Mouse (Mus musculus): ENCODE results near the gene Mgam.
"Not testable (repeated sequence)": the region's sequence is repeated elsewhere in the genome, so short reads cannot be mapped to it uniquely, and the experiment has no call there.

The Mgam gene

GRCm38 (mm10) chr6:40628406-40629000 is at the start of gene Mgam:
Gene Mgam (plus strand): TSS chr6:40628831.
- DNase-seq (ENCODE audit: low read depth): peak; percentile 59

DNA sequence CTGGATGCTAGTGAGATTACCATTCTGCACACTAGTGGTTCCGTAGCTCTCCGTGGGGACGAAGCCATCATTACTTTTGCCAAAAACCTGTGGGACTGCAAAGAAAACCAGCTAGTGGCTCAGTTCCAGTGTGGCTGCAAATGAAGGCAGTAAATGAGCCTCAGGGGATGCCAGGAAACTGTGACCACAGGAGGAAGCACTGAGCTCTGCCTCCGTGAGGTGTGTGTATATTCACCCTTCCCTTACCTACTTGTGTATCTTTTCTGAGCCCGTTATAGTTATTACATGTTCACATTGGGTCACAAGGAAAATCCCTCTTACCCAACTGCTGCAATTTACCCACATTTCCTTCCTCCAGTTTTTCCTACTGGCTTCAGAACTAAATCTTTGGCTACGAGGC is 44.3 kb upstream of the Mgam start:
- DNase-seq (ENCODE audit: low read depth): peak; percentile 49

DNA sequence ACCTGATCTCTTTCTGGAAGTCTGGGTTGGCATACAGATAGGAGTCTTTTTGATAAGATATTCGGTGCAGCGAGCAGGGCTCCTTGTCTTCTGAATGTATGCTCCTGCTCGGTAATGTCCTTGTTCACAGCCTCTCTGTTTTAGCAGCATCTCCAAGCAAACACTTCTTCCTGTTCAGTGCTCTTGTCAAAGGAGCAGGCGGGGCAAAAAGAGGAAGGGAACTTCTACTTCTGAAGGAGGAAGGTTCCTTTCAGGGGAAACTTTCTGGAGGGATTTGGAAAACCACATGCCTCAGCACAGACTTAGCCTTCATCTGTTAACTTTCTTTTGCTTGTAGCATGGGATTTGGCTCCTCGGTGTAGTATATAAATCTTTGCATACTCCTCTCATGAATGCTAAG is 43.0 kb upstream of the Mgam start, which contains the start of gene Clec5a:
Gene Clec5a (minus strand): TSS at position 177 of the 400 bp plus-strand sequence.
- peak; percentile 34 for DNase-seq (ENCODE audit: low read depth)

GRCm38 (mm10) chr6:40588346-40588745 is 40.3 kb upstream of the Mgam start:
- DNase-seq (ENCODE audit: low read depth): peak; percentile 86

DNA sequence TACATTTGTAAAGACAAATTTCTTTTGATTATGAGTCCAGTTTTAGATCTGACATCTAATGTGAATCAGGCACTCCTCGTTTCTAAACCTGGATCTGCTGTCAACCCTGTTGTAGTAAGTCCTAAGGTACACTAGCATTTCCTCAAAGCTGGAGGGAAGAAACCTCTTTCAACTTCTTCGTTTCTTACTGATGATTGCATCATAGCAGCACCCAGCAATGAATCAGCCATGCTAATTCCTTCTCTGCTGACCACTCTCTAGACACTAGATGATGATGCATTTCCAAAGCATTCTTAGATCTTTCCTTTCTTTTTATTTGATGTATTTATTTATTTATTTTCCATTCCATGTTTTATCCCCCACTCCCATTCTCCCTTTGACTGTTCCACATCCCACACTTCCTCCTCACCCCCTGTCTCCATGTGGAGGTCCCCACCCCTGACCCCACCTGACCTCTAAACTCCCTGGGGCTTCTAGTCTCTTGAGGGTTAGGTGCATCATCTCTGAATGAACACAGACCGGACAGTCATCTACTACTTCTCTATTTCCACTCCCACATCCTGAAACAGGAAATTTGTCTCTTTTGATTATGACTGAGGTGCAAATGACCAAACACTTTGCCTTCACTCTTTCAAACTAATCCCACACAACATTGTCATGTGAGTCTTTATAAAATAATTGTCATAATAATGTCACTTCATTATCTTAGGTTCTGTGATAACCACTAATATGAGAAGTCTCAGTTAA is 33.7 kb upstream of the Mgam start:
- DNase-seq (ENCODE audit: low read depth): peak; percentile 89

- DNase-seq (ENCODE audit: low read depth): not testable (repeated sequence)
Observed at GRCm38 (mm10) chr6:40598546-40598945, 30.1 kb upstream of the Mgam start.

- peak; percentile 73 for DNase-seq (ENCODE audit: low read depth)
Observed at GRCm38 (mm10) chr6:40607431-40607830, 21.2 kb upstream of the Mgam start.

DNA sequence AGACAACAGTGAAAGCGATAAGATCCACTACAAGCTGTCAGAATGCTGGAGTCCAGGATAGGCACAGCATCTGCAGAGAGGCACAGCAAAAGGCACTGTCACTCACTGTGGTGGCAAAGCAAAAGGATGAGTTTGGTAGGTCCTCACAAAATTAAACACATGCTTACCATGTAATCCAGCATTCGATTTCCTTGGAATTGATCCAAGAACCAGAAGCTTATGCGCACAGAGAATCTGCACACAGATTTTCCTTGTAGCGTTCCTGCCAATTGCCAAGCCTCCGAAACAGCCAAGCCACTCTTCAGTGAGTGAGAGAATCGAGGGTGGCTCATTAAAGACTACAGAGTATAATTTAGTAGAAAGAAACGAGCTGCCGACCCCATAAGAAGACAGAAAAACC is 18.4 kb upstream of the Mgam start:
- DNase-seq (ENCODE audit: low read depth): no peak

GRCm38 (mm10) chr6:40613260-40613852 is 15.3 kb upstream of the Mgam start, which contains the start of gene Tas2r138:
Gene Tas2r138 (minus strand): TSS chr6:40613310.
- no peak for DNase-seq (ENCODE audit: low read depth)

- peak; percentile 70 for DNase-seq (ENCODE audit: low read depth)
Observed at GRCm38 (mm10) chr6:40617965-40618364, 10.7 kb upstream of the Mgam start.

DNA sequence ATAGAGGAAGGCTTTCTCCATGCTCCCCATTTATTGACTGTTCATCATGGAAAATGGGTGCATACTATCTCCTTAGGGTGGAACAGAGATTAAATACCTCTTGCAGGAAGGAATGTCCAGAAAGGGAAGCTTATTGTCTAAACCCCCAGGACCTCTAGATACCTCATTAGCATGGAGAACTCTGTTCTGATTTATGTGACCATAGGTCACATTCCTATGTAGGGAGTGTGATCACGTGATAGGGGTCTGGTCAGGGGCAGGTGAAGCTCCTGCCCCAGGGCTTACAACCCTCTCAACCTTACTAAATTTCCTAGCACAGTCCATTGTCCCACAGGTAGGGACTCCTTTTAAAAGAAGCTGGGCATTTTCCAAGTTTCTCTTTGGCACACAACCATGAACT is 2.5 kb upstream of the Mgam start:
- DNase-seq (ENCODE audit: low read depth): no peak

DNA sequence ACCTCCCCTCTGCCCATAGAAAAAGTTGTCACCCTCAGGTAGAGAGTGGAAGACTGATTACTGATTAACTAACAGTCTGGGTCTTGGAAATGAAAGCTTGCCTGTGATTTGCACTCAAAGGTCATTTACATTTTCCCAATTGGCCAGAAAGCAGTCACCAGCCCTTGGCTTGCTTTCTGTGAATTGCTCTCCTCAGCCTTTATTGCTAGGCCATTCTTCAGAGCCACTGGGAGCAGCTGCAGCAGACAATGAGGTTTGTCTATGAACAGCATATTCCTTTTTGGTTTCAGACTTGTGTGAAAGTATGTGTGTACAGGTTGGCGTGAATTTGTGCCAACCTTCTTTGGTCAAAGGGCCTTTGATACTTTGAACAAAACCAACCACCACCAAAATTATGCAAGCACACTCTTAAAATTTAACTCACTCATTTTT is 6.0 kb downstream of the Mgam start:
- no peak for DNase-seq (ENCODE audit: low read depth)

- DNase-seq (ENCODE audit: low read depth): no peak
Observed at GRCm38 (mm10) chr6:40635559-40635958, 6.9 kb downstream of the Mgam start.

- no peak for DNase-seq (ENCODE audit: low read depth)
Observed at GRCm38 (mm10) chr6:40637755-40638154, 9.1 kb downstream of the Mgam start.

GRCm38 (mm10) chr6:40640710-40641538 is 12.3 kb downstream of the Mgam start:
- DNase-seq (ENCODE audit: low read depth): peak; percentile 79

DNA sequence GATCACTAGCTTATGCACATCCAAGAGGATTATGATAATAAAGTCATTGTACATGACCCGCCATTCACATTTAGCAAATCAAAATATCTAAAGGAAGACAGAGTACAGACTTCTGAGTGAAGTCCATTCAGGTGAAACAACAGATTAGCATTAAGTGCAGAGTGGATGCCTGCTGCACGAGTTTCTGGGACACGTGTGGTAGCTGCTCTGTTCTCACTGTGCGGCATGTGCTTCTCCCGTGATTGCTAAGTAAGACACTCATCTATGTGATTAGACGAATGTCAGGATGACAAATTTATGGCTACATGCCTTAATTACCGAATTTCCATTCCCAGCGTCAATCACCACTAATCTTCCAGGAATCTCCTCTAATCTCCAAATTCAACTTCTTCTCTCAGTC is 17.1 kb downstream of the Mgam start:
- DNase-seq (ENCODE audit: low read depth): no peak

GRCm38 (mm10) chr6:40650953-40651352 is 22.3 kb downstream of the Mgam start:
- no peak for DNase-seq (ENCODE audit: low read depth)

DNA sequence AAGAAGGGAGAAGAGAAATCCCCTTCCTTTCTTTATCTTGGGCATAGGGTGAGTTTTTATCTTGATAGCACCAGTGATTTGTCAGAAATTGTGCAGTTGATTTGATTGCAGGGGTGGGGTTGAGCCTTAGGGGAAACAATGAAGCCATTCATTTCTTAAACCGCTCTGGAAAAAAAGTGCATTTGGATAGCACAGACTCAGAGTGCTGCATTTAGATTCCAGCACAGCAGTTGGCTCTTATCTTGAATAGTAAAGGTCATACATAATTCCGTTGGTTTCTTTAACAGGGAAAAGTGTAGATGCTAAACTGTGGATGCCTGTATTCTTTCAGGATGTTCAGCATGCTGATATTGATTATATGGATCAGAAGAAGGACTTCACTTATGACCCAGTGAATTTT is 32.3 kb downstream of the Mgam start:
- no peak for DNase-seq (ENCODE audit: low read depth)

GRCm38 (mm10) chr6:40689180-40689579 is 60.5 kb downstream of the Mgam start:
- peak; percentile 89 for DNase-seq (ENCODE audit: low read depth)

DNA sequence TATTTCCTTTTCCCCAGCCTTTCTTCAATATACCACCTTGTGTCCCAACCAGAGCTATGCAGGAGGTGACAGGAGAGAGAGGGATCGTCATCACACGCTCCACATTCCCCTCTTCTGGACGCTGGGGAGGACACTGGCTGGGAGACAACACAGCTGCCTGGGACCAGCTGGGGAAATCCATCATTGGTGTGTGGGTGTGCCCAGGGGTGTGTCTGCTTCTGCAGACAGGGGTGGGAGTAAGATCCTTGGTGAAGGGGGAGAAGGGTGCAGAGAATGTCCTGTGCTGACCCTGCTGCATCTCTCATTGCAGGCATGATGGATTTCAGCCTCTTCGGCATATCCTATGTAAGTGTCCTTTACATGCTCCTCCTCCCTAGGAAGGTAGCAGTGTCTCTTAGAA is 63.4 kb downstream of the Mgam start:
- not testable (repeated sequence) for DNase-seq (ENCODE audit: low read depth)

DNA sequence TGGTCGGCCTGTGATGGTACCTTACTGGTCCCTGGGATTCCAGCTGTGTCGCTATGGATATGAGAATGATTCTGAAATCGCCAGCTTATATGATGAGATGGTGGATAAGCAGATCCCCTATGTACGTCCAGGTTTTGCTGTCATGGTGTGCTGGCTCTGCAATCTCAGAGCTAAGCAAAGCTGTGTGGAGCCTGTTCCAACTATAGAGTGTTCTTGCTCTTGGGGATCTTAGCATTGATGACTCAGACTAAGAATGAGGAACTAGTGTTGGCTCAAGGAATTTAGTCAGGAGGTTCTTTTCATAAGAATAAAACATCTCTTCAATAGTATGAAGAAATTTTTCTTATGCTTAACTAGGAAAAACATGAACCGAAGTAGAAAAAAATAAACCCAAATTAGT is 84.9 kb downstream of the Mgam start:
- peak; percentile 11 for DNase-seq (ENCODE audit: low read depth)

GRCm38 (mm10) chr6:40715705-40716104 is 87.1 kb downstream of the Mgam start:
- no peak for DNase-seq (ENCODE audit: low read depth)

Measured in 416B (cell line).